Mouse (Mus musculus): ENCODE measurements around the gene Afap1l2. TPM values are rescaled to one million over a fixed set of nuclear protein-coding genes. Genes with fewer than 3 reads are reported as not detected.

Gene Afap1l2
- total and polyA plus RNA-seq, 2 experiments from 2014 or later: 12.3 to 20.8 TPM

DNA sequence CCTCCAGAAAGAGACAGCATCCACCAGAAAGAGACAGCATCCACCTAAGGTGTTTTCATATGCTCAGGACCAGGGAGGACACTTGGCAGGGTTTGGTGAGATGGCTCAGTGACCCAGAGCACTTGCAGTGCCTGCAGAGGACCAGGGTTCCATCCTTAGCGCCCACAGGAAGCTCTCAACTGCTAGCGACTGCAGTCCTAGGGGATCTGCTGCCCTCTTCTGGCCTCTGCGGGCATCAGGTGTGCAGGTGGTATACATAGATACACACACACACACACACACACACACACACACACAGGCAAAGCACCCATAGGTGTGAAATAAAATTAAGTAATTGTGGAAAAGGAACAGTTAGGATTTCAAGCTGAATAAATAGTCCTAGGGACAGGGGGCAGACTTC lies 63.2 kb downstream of the Afap1l2 start:
- no peak for TF ChIP-seq CTCF (IDR thresholded peaks at IDR 0.05; ENCODE audit: low read depth)
- Histone ChIP-seq H3K27ac (no peak overlapping the region), H3K27me3 (ENCODE audit: insufficient read depth, low read length) (no peaks in the 10 kb centered on the region), H3K4me3 (ENCODE audit: low read length) (no peak overlapping the region), H3K4me2 (ENCODE audit: low read depth, low read length) (no peak overlapping the region), H3K4me1 (ENCODE audit: insufficient read depth, low read length) (peaks cover 4% of the 10 kb centered on the region; the same call in 1 of the 2 replicates), H3K9me3 (ENCODE audit: low read length) (no peaks in the 10 kb centered on the region), H3K36me3 (ENCODE audit: insufficient read depth, low read length) (no peaks in the 10 kb centered on the region), H3K9ac (replicated peaks; ENCODE audit: low read length) (no peak overlapping the region)
- DNase-seq (ENCODE audit: low spot score) (no peak), ATAC-seq (no peak)
- 98% methylated on average over 3 of the region's 3 CpGs for WGBS

DNA sequence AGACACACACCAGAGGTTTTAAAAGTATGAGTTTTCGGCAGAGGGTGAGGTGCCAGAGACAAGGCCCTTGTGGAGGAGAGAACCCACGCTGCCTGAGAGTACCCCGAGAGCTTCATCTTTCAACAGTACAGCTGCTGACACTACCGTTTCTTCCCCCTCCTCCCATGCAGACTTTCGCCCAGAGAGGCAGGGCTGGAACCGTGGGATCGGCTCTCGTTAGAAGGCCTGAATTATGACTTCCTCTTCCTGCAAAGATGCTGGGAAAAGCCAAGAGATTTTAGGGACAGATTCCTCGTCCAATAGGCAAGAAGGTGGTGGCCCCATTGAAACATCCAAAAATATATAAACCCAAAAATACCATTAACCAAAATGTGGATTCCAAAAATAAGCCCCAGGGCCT lies 63.8 kb downstream of the Afap1l2 start:
- Histone ChIP-seq H3K9me3 (ENCODE audit: low read length) (no peaks in the 10 kb centered on the region), H3K4me2 (ENCODE audit: low read depth, low read length) (no peak overlapping the region), H3K4me1 (ENCODE audit: insufficient read depth, low read length) (peaks cover 4% of the 10 kb centered on the region; the same call in 1 of the 2 replicates), H3K27me3 (ENCODE audit: insufficient read depth, low read length) (no peaks in the 10 kb centered on the region), H3K9ac (replicated peaks; ENCODE audit: low read length) (no peak overlapping the region), H3K27ac (no peak overlapping the region), H3K36me3 (ENCODE audit: insufficient read depth, low read length) (no peaks in the 10 kb centered on the region), H3K4me3 (ENCODE audit: low read length) (no peak overlapping the region)
- ATAC-seq (no peak), DNase-seq (ENCODE audit: low spot score) (no peak)
- 81% methylated on average over 9 of the region's 9 CpGs for WGBS
- TF ChIP-seq CTCF (IDR thresholded peaks at IDR 0.05; ENCODE audit: low read depth): no peak

DNA sequence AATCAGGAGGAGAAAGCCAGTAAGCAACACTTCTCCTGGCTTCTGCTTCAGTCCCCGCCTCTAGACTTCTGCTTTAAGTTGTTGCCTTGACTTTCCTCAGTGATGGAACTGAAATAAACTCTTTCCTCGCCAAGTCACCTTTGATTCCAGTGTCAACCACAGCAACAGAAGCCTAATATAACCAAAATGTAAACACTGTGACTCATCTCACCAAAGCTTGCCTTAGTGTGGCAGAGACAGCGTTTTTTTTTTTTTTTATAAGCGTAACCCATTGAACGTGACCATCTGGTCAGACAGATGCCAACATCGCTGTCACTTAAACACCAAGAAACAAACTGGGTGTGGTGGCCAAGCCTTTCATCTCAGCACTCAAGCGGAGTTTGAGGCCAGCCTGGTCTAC lies 65.8 kb downstream of the Afap1l2 start:
- ATAC-seq: no peak
- Histone ChIP-seq H3K9me3 (ENCODE audit: low read length) (no peaks in the 10 kb centered on the region), H3K36me3 (ENCODE audit: insufficient read depth, low read length) (no peaks in the 10 kb centered on the region), H3K9ac (replicated peaks; ENCODE audit: low read length) (no peak overlapping the region), H3K27ac (no peak overlapping the region), H3K27me3 (ENCODE audit: insufficient read depth, low read length) (no peaks in the 10 kb centered on the region), H3K4me3 (ENCODE audit: low read length) (no peak overlapping the region), H3K4me1 (ENCODE audit: insufficient read depth, low read length) (no peaks in the 10 kb centered on the region; the same call in 1 of the 2 replicates), H3K4me2 (ENCODE audit: low read depth, low read length) (no peak overlapping the region)
- WGBS: 84% methylated on average over 7 of the region's 7 CpGs
- no peak for TF ChIP-seq CTCF (IDR thresholded peaks at IDR 0.05; ENCODE audit: low read depth)
- no peak for DNase-seq (ENCODE audit: low spot score)

DNA sequence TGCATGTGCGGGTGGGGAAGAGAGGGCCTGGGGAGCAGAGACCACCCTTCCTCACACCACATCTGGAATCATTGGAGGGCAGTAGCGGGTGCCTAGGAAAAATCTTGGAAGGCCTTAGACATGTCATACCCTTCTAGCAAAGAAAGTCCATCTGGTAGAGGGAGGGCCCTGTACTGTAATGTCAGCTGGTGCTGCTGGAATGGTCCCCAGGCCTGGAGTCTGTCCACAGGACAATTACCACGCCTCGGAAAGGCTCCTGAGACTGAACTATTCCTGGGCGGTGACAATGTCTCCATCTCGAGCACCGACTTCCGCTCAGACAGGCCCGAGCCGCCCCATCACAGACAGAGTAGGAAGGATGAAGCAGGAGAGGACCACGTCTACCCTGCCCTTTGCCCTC lies 67.5 kb downstream of the Afap1l2 start:
- DNase-seq (ENCODE audit: low spot score): no peak
- TF ChIP-seq CTCF (IDR thresholded peaks at IDR 0.05; ENCODE audit: low read depth): no peak
- Histone ChIP-seq H3K9me3 (ENCODE audit: low read length) (no peaks in the 10 kb centered on the region), H3K4me2 (ENCODE audit: low read depth, low read length) (no peak overlapping the region), H3K27me3 (ENCODE audit: insufficient read depth, low read length) (no peaks in the 10 kb centered on the region), H3K36me3 (ENCODE audit: insufficient read depth, low read length) (no peaks in the 10 kb centered on the region), H3K4me3 (ENCODE audit: low read length) (no peak overlapping the region), H3K9ac (replicated peaks; ENCODE audit: low read length) (no peak overlapping the region), H3K27ac (no peak overlapping the region), H3K4me1 (ENCODE audit: insufficient read depth, low read length) (no peaks in the 10 kb centered on the region)
- 75% methylated on average over 11 of the region's 11 CpGs for WGBS
- peak; percentile 35; the same call in 1 of the 2 replicates for ATAC-seq

DNA sequence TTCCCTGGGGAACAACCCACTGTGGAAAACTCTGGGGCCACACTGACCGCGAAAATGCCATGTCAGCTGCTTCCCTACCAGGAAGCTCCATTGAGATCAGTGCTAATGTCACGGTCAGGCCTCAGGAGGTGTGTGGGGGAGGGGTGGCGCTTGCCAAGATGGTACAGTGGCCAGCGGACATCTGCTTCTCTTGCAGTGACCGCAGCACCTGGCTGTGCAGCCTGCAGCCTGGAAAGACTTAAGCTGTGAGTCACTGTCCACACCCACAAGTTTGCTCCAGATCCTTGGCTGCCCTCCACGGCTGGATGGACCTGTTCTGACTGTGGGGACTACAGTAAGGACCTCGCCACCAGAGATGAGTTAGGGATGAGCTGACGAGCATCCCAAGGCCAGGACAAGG lies 68.2 kb downstream of the Afap1l2 start:
- H3K27me3 ChIP-seq (ENCODE audit: insufficient read depth, low read length): no peaks in the 10 kb centered on the region
- no peak overlapping the region for H3K27ac ChIP-seq
- TF ChIP-seq CTCF (IDR thresholded peaks at IDR 0.05; ENCODE audit: low read depth): no peak
- H3K36me3 ChIP-seq (ENCODE audit: insufficient read depth, low read length): no peaks in the 10 kb centered on the region
- DNase-seq (ENCODE audit: low spot score) (no peak), ATAC-seq (no peak)
- no peaks in the 10 kb centered on the region for H3K9me3 ChIP-seq (ENCODE audit: low read length)
- WGBS: 68% methylated on average over 9 of the region's 9 CpGs
- H3K4me3 ChIP-seq (ENCODE audit: low read length): no peak overlapping the region
- no peak overlapping the region for H3K4me2 ChIP-seq (ENCODE audit: low read depth, low read length)
- H3K4me1 ChIP-seq (ENCODE audit: insufficient read depth, low read length): no peaks in the 10 kb centered on the region
- H3K9ac ChIP-seq (replicated peaks; ENCODE audit: low read length): no peak overlapping the region

DNA sequence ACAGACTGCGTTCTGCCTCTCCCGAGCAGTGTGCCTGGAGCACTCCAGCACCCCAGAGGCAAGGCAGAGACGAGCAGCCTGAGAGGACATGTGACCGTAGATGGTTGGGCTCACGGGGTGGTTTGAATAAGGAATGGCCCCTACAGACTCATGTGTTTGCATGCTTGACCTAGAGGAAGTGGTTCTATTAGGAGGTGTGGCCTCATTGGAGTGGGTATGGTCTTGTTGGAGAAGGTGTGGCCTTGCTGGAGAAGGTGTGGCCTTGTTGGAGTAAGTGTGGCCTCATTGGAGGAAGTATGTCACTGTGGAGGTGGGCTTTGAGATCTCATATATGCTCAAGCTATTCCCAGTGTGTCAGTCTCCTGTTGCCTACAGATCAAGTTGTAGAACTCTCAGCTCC lies 70.1 kb downstream of the Afap1l2 start:
- TF ChIP-seq CTCF (IDR thresholded peaks at IDR 0.05; ENCODE audit: low read depth): no peak
- no peak overlapping the region for H3K27ac ChIP-seq
- no peak overlapping the region for H3K9ac ChIP-seq (replicated peaks; ENCODE audit: low read length)
- no peak for ATAC-seq
- H3K4me1 ChIP-seq (ENCODE audit: insufficient read depth, low read length): no peaks in the 10 kb centered on the region
- no peaks in the 10 kb centered on the region for H3K9me3 ChIP-seq (ENCODE audit: low read length)
- DNase-seq (ENCODE audit: low spot score): no peak
- H3K27me3 ChIP-seq (ENCODE audit: insufficient read depth, low read length): no peaks in the 10 kb centered on the region
- no peak overlapping the region for H3K4me3 ChIP-seq (ENCODE audit: low read length)
- H3K4me2 ChIP-seq (ENCODE audit: low read depth, low read length): no peak overlapping the region
- WGBS: 95% methylated on average over 5 of the region's 5 CpGs
- H3K36me3 ChIP-seq (ENCODE audit: insufficient read depth, low read length): no peaks in the 10 kb centered on the region

DNA sequence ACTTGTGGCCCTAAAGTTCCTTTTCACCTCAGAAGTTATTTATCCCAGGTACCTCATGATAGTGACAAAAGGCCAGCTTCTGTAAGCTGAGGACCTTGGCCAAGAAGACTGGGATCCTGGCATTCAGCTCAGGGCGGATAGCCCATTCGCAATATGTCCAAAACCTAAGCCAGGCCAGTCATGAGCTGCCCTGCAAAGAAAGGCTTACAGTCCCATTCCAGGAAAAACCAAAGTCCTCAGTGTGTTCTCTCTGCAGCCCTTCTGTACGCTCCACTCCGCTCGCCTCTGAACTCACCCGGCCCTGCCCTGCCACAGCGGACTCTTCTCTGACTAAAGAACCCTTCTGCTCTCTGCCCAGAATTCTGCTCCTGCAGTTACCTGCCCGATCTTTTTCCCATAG lies 71.8 kb downstream of the Afap1l2 start:
- 96% methylated on average over 8 of the region's 8 CpGs for WGBS
- DNase-seq (ENCODE audit: low spot score): no peak
- H3K4me1 ChIP-seq (ENCODE audit: insufficient read depth, low read length): no peaks in the 10 kb centered on the region
- ATAC-seq: no peak
- H3K4me3 ChIP-seq (ENCODE audit: low read length): no peak overlapping the region
- no peak for TF ChIP-seq CTCF (IDR thresholded peaks at IDR 0.05; ENCODE audit: low read depth)
- no peak overlapping the region for H3K27ac ChIP-seq
- no peak overlapping the region for H3K4me2 ChIP-seq (ENCODE audit: low read depth, low read length)
- no peaks in the 10 kb centered on the region for H3K27me3 ChIP-seq (ENCODE audit: insufficient read depth, low read length)
- no peak overlapping the region for H3K9ac ChIP-seq (replicated peaks; ENCODE audit: low read length)
- H3K9me3 ChIP-seq (ENCODE audit: low read length): no peaks in the 10 kb centered on the region
- no peaks in the 10 kb centered on the region for H3K36me3 ChIP-seq (ENCODE audit: insufficient read depth, low read length)

Data from hindbrain, postnatal 0 days (tissue).